Mouse (Mus musculus): ENCODE data around the gene Gm37240.

- TF ChIP-seq CTCF (IDR thresholded peaks at IDR 0.05; ENCODE audit: low read depth, low read length) (no peak), POLR2A (IDR thresholded peaks at IDR 0.05; ENCODE audit: borderline replicate concordance, low read depth, low read length) (no peak)
Measured at GRCm38 (mm10) chr3:85060153-85060552, 827.2 kb downstream of the Gm37240 start.

All from bone marrow macrophage, adult 2 months (primary cell).